Mouse (Mus musculus) megakaryocyte, embryonic 14.5 days (primary cell): ENCODE data around the gene Traf3. TPM values are rescaled to one million over a fixed set of nuclear protein-coding genes. Genes with fewer than 3 reads are reported as not detected.

Source experiments
- H3K27me3 ChIP-seq: replicated peaks from 2 replicates; pipeline ENCODE3; 2012; ENCODE audit warnings: inconsistent platforms
- H3K36me3 ChIP-seq: replicated peaks from 2 replicates; pipeline ENCODE3; 2012; ENCODE audit warnings: low read length, inconsistent platforms, mixed read lengths
- H3K4me1 ChIP-seq: 2 replicates; pipeline ENCODE4 v1.6.1; 2012; ENCODE audit warnings: inconsistent platforms
- H3K4me3 ChIP-seq: replicated peaks from 2 replicates; pipeline ENCODE3; 2012; ENCODE audit warnings: moderate library complexity, mild to moderate bottlenecking, inconsistent platforms
- H3K9me3 ChIP-seq: 2 replicates; pipeline ENCODE4 v1.6.1; 2012; ENCODE audit warnings: inconsistent platforms
- FLI1 ChIP-seq: IDR thresholded peaks from 2 replicates; pipeline ENCODE4 v1.6.1; 2012; ENCODE audit warnings: low read length, inconsistent platforms, mixed read lengths
- GATA1 ChIP-seq: IDR thresholded peaks from 3 replicates; pipeline ENCODE4 v1.6.1; 2012; ENCODE audit warnings: mixed read lengths, low read length, inconsistent platforms, borderline replicate concordance
- polyA plus RNA-seq: library from polyadenylated mRNA; stranded (reverse); fragments of >175 nt; gene quantifications from 2 replicates; pipeline ENCODE4 v1.2.3, GENCODE M21; 2012; ENCODE audit warnings: low replicate concordance; ENCODE audit not compliant: insufficient read depth

Gene Traf3
- polyA plus RNA-seq, 1 experiment, result 5.1 TPM

DNA sequence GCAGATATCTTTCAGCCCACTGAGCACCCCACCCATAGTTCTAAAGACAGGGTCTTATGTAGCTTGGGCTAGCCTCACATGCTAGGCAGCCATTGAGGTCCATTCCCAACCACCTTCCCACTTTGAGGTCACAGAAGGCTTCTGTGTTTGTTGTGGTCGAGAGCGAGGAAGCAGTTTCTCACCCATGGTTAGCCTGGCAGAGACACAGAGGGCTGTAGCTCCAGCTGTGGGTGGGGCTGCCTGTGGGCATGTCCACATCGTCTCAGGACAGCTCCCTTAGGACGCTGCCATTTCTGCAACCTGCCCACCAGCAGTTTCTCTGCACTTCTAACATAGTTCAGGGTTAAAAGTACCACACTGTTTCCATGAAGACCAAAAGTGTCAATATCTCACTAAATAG, 61.2 kb downstream of the Traf3 start:
- H3K9me3 ChIP-seq, result peaks cover 6% of the 10 kb centered on the region
- no peak overlapping the region for H3K4me3 ChIP-seq
- peaks cover 68% of the 10 kb centered on the region for H3K4me1 ChIP-seq
- peaks cover 75% of the 10 kb centered on the region for H3K36me3 ChIP-seq
- no peak for TF ChIP-seq GATA1
- no peak for TF ChIP-seq FLI1
- no peaks in the 10 kb centered on the region for H3K27me3 ChIP-seq

DNA sequence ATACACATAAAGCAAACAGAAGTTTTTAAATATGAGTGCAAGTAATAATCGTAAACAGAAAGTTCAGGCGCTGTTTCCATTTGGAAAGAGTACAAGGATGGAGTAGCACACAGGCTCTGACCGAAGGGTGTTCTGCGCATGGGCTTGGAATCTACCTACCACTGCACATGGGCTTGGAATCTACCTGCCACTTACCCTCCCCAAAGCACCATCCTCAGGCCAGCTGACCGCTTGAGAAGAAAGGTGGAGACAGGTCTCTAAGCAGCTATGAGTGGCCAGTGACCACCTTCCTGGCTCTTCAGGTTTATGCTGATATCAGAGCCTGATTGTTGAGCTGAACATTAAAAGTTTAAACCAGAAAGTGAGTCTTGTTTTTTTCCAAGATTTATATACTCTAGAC, 62.3 kb downstream of the Traf3 start:
- no peak overlapping the region for H3K4me3 ChIP-seq
- TF ChIP-seq FLI1 (no peak), GATA1 (no peak)
- peaks cover 71% of the 10 kb centered on the region for H3K36me3 ChIP-seq
- H3K4me1 ChIP-seq, result peaks cover 64% of the 10 kb centered on the region
- H3K27me3 ChIP-seq, result no peaks in the 10 kb centered on the region
- no peaks in the 10 kb centered on the region for H3K9me3 ChIP-seq

- no peaks in the 10 kb centered on the region for H3K9me3 ChIP-seq
- no peak overlapping the region for H3K4me3 ChIP-seq
- TF ChIP-seq GATA1 (no peak), FLI1 (no peak)
- peaks cover 44% of the 10 kb centered on the region for H3K4me1 ChIP-seq
- no peaks in the 10 kb centered on the region for H3K27me3 ChIP-seq
- peaks cover 73% of the 10 kb centered on the region for H3K36me3 ChIP-seq
Measured at GRCm38 (mm10) chr12:111230793-111231192, 64.6 kb downstream of the Traf3 start.

GRCm38 (mm10) chr12:111233798-111234197, 67.6 kb downstream of the Traf3 start:
- Histone ChIP-seq H3K27me3 (no peaks in the 10 kb centered on the region), H3K4me1 (peaks cover 22% of the 10 kb centered on the region), H3K4me3 (no peak overlapping the region), H3K36me3 (peaks cover 79% of the 10 kb centered on the region), H3K9me3 (no peaks in the 10 kb centered on the region)
- TF ChIP-seq FLI1, result no peak
- TF ChIP-seq GATA1, result no peak

- peaks cover 22% of the 10 kb centered on the region for H3K4me1 ChIP-seq
- no peaks in the 10 kb centered on the region for H3K27me3 ChIP-seq
- TF ChIP-seq FLI1 (no peak), GATA1 (no peak)
- no peaks in the 10 kb centered on the region for H3K9me3 ChIP-seq
- no peak overlapping the region for H3K4me3 ChIP-seq
- H3K36me3 ChIP-seq, result peaks cover 82% of the 10 kb centered on the region
Measured at GRCm38 (mm10) chr12:111234383-111234782, 68.2 kb downstream of the Traf3 start.

GRCm38 (mm10) chr12:111235631-111236030, 69.5 kb downstream of the Traf3 start:
- TF ChIP-seq GATA1 (no peak), FLI1 (no peak)
- no peaks in the 10 kb centered on the region for H3K9me3 ChIP-seq
- H3K36me3 ChIP-seq, result peaks cover 92% of the 10 kb centered on the region
- H3K27me3 ChIP-seq, result no peaks in the 10 kb centered on the region
- peaks cover 18% of the 10 kb centered on the region for H3K4me1 ChIP-seq
- H3K4me3 ChIP-seq, result no peak overlapping the region

DNA sequence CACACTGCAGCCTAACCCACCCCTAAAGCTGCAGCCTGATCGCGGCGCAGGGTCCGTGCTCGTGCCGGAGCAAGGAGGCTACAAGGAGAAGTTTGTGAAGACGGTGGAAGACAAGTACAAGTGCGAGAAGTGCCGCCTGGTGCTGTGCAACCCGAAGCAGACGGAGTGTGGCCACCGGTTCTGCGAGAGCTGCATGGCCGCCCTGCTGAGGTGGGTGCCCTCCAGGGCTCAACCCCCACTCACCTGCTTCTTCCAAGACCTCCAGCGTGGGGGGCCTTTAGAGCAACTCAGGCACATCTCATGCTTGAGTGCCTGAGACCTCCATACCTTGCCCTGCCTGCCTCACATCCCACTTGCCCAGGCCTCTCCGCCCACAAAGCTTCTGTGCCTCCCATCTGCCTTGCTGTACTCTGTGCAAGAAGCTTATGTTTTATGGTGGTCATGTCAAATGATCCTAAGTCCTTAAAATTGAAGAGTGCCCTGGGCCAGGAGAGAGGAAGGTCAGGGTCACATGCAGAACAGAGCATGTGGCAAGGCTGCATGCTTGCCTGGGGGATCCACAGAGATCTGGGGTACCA, 71.5 kb downstream of the Traf3 start:
- Histone ChIP-seq H3K4me3 (no peak overlapping the region), H3K4me1 (peaks cover 8% of the 10 kb centered on the region; the same call in 1 of the 2 replicates), H3K27me3 (no peaks in the 10 kb centered on the region), H3K36me3 (peaks cover 91% of the 10 kb centered on the region), H3K9me3 (no peaks in the 10 kb centered on the region)
- TF ChIP-seq FLI1, result no peak
- TF ChIP-seq GATA1, result no peak

DNA sequence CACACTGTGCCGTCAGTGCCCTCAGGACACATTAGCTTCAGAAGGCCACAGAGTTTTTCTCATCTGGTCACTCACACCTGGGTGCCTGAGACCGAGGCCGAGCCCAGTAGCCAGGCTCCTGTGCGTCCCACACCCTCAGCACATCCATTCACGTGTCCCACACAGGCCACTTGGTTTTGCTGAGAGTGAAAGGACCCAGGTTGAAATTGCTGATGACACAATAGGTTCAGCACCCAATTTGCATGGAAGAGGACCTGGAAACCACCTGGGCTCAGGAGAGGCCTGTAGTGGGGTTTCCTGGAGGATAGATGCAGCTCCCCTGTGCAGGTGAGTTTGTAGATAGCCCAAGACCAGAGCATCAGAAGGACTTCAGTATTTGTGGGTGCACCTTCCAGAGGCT, 72.2 kb downstream of the Traf3 start:
- Histone ChIP-seq H3K36me3 (peaks cover 93% of the 10 kb centered on the region), H3K4me1 (peaks cover 8% of the 10 kb centered on the region; the same call in 1 of the 2 replicates), H3K4me3 (no peak overlapping the region)

GRCm38 (mm10) chr12:111238778-111239177, 72.6 kb downstream of the Traf3 start:
- Histone ChIP-seq H3K36me3 (peaks cover 95% of the 10 kb centered on the region), H3K9me3 (no peaks in the 10 kb centered on the region), H3K4me3 (no peak overlapping the region), H3K4me1 (peaks cover 9% of the 10 kb centered on the region), H3K27me3 (no peaks in the 10 kb centered on the region)
- TF ChIP-seq FLI1 (no peak), GATA1 (no peak)

More for the DNA sequence above, 72.2 kb downstream of the Traf3 start:
- Histone ChIP-seq H3K27me3 (no peaks in the 10 kb centered on the region), H3K9me3 (no peaks in the 10 kb centered on the region)
- no peak for TF ChIP-seq GATA1
- no peak for TF ChIP-seq FLI1

- TF ChIP-seq GATA1 (no peak), FLI1 (no peak)
- H3K9me3 ChIP-seq, result no peaks in the 10 kb centered on the region
- no peaks in the 10 kb centered on the region for H3K27me3 ChIP-seq
- H3K36me3 ChIP-seq, result peaks cover 95% of the 10 kb centered on the region
- peaks cover 20% of the 10 kb centered on the region for H3K4me1 ChIP-seq
- no peak overlapping the region for H3K4me3 ChIP-seq
Measured at GRCm38 (mm10) chr12:111239930-111240329, 73.8 kb downstream of the Traf3 start.
